Mouse (Mus musculus) left cerebral cortex, postnatal 14 days (tissue): ENCODE measurements at regions not wholly inside any gene's neighbourhood (a gene's known extent, or its start where the extent isn't known, plus 50 kb on each side); places are given as distances from the start of the nearest gene placed in this dataset.

Experiments used
- DNase-seq, 2 experiments: peaks; one replicate each; pipeline ENCODE4 v3.0.0; 2021 to 2022; ENCODE audit warnings: low spot score in 2 of 2, mixed read lengths in 1 of 2
- intact Hi-C: fragments of 180-260 bp; cut with DNase I; formaldehyde crosslinking; loops from one replicate; pipeline ENCODE4 v1.15.1; 2025

GRCm38 (mm10) chr15:45171605-45172004, 5037.4 kb downstream of the 9330182O14Rik start:
- no peak for DNase-seq
- intact Hi-C loops = no loop called here

GRCm38 (mm10) chr15:45178341-45178740, 5044.2 kb downstream of the 9330182O14Rik start:
- DNase-seq = peak in 1 of 2 experiments; percentile 26
- intact Hi-C loops = no loop called here

GRCm38 (mm10) chr15:45180173-45180572, 5046.0 kb downstream of the 9330182O14Rik start:
- DNase-seq = no peak
- intact Hi-C loops = no loop called here
